Mouse (Mus musculus) bone marrow, adult 2 months (tissue): ENCODE data around the gene Gm21970. TPM values are rescaled to one million over a fixed set of nuclear protein-coding genes. Genes with fewer than 3 reads are reported as not detected.
A peak's percentile ranks its signal among the peaks of the same experiment; 100 is the strongest.

ENCODE experiments used
- H3K27ac ChIP-seq: fragments of 200-500 bp; 2 replicates; pipeline ENCODE4 v1.5.1; 2012; ENCODE audit warnings: low read depth, mild to moderate bottlenecking, control low read depth, inconsistent platforms, low read length; ENCODE audit not compliant: control insufficient read depth, poor library complexity, insufficient read depth
- H3K4me1 ChIP-seq: fragments of 200-500 bp; 2 replicates; pipeline ENCODE4 v1.6.1; 2011; ENCODE audit warnings: low read length; ENCODE audit not compliant: control insufficient read depth, insufficient read depth
- H3K4me3 ChIP-seq: fragments of 200-500 bp; replicated peaks from 2 replicates; pipeline ENCODE3; 2011; ENCODE audit warnings: mild to moderate bottlenecking, low read depth, low read length, control low read depth; ENCODE audit not compliant: control insufficient read depth
- CTCF ChIP-seq: fragments of 200-500 bp; IDR thresholded peaks from 2 replicates; pipeline ENCODE4 v1.5.1; 2011; ENCODE audit warnings: low read length, control low read depth; ENCODE audit not compliant: control insufficient read depth, insufficient read depth
- POLR2A ChIP-seq: fragments of 200-500 bp; IDR thresholded peaks from 2 replicates; pipeline ENCODE4 v1.6.1; 2011; ENCODE audit warnings: low read depth, mild to moderate bottlenecking, control low read depth, low read length, borderline replicate concordance; ENCODE audit not compliant: control insufficient read depth
- WGBS: fragments of 180-500 bp; shearing (Covaris S2); methylation state at CpG from one replicate; pipeline ENCODE4 v1.1.7; 2018; 5-methylcytosine and 5-hydroxymethylcytosine counted together
- polyA plus RNA-seq: library from polyadenylated mRNA; stranded (reverse); fragments of >200 nt; gene quantifications from 2 replicates; pipeline ENCODE4 v1.2.4, GENCODE M21; 2011; ENCODE audit warnings: low replicate concordance; ENCODE audit not compliant: missing spikeins, insufficient read depth, insufficient read length

The Gm21970 gene
- polyA plus RNA-seq, 1 experiment: not detected

- Histone ChIP-seq H3K4me3 (no peak overlapping the region), H3K4me1 (peaks cover 2% of the 10 kb centered on the region; the same call in 1 of the 2 replicates), H3K27ac (no peak overlapping the region)
- 85% methylated on average over 9 of the region's 9 CpGs for WGBS
- TF ChIP-seq CTCF: no peak
- TF ChIP-seq POLR2A: no peak
Measured at GRCm38 (mm10) chr16:91378991-91379390, 12.5 kb upstream of the Gm21970 start.

- TF ChIP-seq CTCF (no peak), POLR2A (no peak)
- H3K4me1 ChIP-seq: peaks cover 2% of the 10 kb centered on the region; the same call in 1 of the 2 replicates
- H3K27ac ChIP-seq: no peak overlapping the region
- WGBS: 83% methylated on average over 3 of the region's 3 CpGs
- no peak overlapping the region for H3K4me3 ChIP-seq
Measured at GRCm38 (mm10) chr16:91379412-91379811, 12.1 kb upstream of the Gm21970 start.

- TF ChIP-seq POLR2A (no peak), CTCF (no peak)
- no peak overlapping the region for H3K4me3 ChIP-seq
- H3K4me1 ChIP-seq: peaks cover 2% of the 10 kb centered on the region; the same call in 1 of the 2 replicates
- WGBS: 60% methylated on average over 5 of the region's 5 CpGs
- H3K27ac ChIP-seq: no peak overlapping the region
Measured at GRCm38 (mm10) chr16:91380151-91380550, 11.4 kb upstream of the Gm21970 start.

- TF ChIP-seq CTCF: no peak
- TF ChIP-seq POLR2A: no peak
- no peak overlapping the region for H3K4me3 ChIP-seq
- WGBS: 91% methylated on average over 4 of the region's 4 CpGs
- no peak overlapping the region for H3K27ac ChIP-seq
- H3K4me1 ChIP-seq: peaks cover 2% of the 10 kb centered on the region; the same call in 1 of the 2 replicates
Measured at GRCm38 (mm10) chr16:91381606-91382005, 9.9 kb upstream of the Gm21970 start.

GRCm38 (mm10) chr16:91382261-91382790 is 9.2 kb upstream of the Gm21970 start:
- TF ChIP-seq POLR2A: no peak
- WGBS: 44% methylated on average over 9 of the region's 9 CpGs
- Histone ChIP-seq H3K27ac (no peak overlapping the region), H3K4me1 (peaks cover 2% of the 10 kb centered on the region; the same call in 1 of the 2 replicates), H3K4me3 (no peak overlapping the region)

- H3K4me3 ChIP-seq: no peak overlapping the region
- H3K27ac ChIP-seq: no peak overlapping the region
- H3K4me1 ChIP-seq: peaks cover 2% of the 10 kb centered on the region; the same call in 1 of the 2 replicates
- TF ChIP-seq CTCF (no peak), POLR2A (no peak)
- 85% methylated on average over 4 of the region's 4 CpGs for WGBS
Measured at GRCm38 (mm10) chr16:91384221-91384620, 7.3 kb upstream of the Gm21970 start.

GRCm38 (mm10) chr16:91385621-91386020 is 5.9 kb upstream of the Gm21970 start:
- Histone ChIP-seq H3K4me3 (no peak overlapping the region), H3K4me1 (peaks cover 2% of the 10 kb centered on the region; the same call in 1 of the 2 replicates), H3K27ac (no peak overlapping the region)
- TF ChIP-seq POLR2A (no peak), CTCF (no peak)
- whole genome bisulfite sequencing: 66% methylated on average over 10 of the region's 10 CpGs

- Histone ChIP-seq H3K4me1 (peaks cover 2% of the 10 kb centered on the region; the same call in 1 of the 2 replicates), H3K4me3 (no peak overlapping the region), H3K27ac (peak overlapping the region; percentile 25; the same call in 1 of the 2 replicates)
- TF ChIP-seq POLR2A: no peak
- no peak for TF ChIP-seq CTCF
- WGBS: 63% methylated on average over 10 of the region's 10 CpGs
Measured at GRCm38 (mm10) chr16:91386419-91387120, 5.0 kb upstream of the Gm21970 start.
